8 mouse cellular contexts compared by ENCODE assay signal in the genomic region with DNA sequence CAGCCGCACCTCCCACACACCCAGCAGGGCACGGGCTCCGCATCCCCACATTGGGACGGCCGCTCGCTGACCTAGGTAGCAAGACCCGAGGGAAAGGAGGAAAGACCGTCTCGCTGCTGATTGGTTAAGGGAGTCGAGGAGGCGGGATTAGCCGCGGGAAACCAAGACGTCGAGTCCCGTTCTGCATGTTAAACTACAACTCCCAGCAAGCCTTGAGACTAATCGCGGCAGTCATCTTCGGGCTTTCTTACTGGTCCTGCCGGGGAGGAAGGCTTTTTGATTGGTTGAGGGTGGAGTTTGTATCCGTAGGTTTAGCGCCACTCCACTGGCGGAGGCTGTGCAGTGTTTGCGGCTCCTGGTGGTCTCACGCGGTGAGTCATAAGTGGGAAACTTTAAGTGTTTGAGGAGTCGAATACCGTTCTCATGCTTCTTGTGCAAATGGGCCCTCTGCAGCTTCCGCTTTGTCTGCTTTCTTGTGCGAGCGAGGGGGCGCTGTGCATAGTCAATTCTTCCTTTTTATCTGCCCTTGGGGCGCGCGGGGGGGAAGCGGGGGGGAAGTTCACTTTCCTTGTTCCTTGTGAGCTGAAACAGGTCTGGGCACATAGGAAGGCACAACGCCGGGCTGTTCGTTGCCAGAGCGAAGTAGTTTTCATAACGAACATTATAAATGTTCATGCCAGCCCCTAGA. TPM values are rescaled to one million over a fixed set of nuclear protein-coding genes. Genes with fewer than 3 reads are reported as not detected.
DNase-seq lines count a peak whose midpoint lies in the region; ATAC-seq and TF ChIP-seq lines count a peak whose summit lies in the region.

A gene (minus strand): TSS at position 100 of the 688 bp plus-strand sequence.
A gene (plus strand): TSS at position 302 of the 688 bp plus-strand sequence.

- H3K4me2 ChIP-seq in heart, embryonic 15.5 days = peak within 1 kb of the TSS; percentile 88
- peak within 1 kb of the TSS; percentile 81 for H3K4me2 ChIP-seq in liver, embryonic 14.5 days (ENCODE audit: low read depth)
- peak within 1 kb of the TSS; percentile 87 for H3K4me2 ChIP-seq in neural tube, embryonic 11.5 days (ENCODE audit: low read depth)
- H3K4me2 ChIP-seq in stomach, postnatal 0 days (replicated peaks; ENCODE audit: low read depth) = peak within 1 kb of the TSS; percentile 95

- WGBS in forebrain, embryonic 10.5 days = under 1% methylated on average over 41 of the region's 41 CpGs
- WGBS in heart, embryonic 15.5 days = under 1% methylated on average over 41 of the region's 41 CpGs
- under 1% methylated on average over 41 of the region's 41 CpGs for WGBS in liver, embryonic 14.5 days (ENCODE audit: insufficient replicate concordance)
- WGBS in neural tube, embryonic 11.5 days = under 1% methylated on average over 41 of the region's 41 CpGs
- under 1% methylated on average over 41 of the region's 41 CpGs for WGBS in stomach, postnatal 0 days

- ATAC-seq in heart, embryonic 15.5 days (replicated peaks; ENCODE audit: insufficient number of reproducible peaks, insufficient read depth, low FRiP score, low read depth) = peak; percentile 96
- peak; percentile 82 for ATAC-seq in liver, embryonic 14.5 days (ENCODE audit: insufficient read depth)
- ATAC-seq in neural tube, embryonic 11.5 days (ENCODE audit: insufficient read depth, low FRiP score, low TSS enrichment) = peak; percentile 99
- ATAC-seq in stomach, postnatal 0 days (ENCODE audit: low FRiP score, low TSS enrichment) = peak; percentile 98

- H3K9ac ChIP-seq in heart, embryonic 15.5 days = peak within 1 kb of the TSS; percentile 73
- peak within 1 kb of the TSS; percentile 97 for H3K9ac ChIP-seq in liver, embryonic 14.5 days (replicated peaks)
- peak within 1 kb of the TSS; percentile 79 for H3K9ac ChIP-seq in neural tube, embryonic 11.5 days (ENCODE audit: low read length)
- peak within 1 kb of the TSS; percentile 73 for H3K9ac ChIP-seq in stomach, postnatal 0 days (ENCODE audit: low read length)

- peaks cover 40% of the 10 kb centered on the region for H3K36me3 ChIP-seq in forebrain, embryonic 10.5 days (replicated peaks)
- peaks cover 8% of the 10 kb centered on the region; the same call in 1 of the 2 replicates for H3K36me3 ChIP-seq in heart, embryonic 15.5 days
- peaks cover 36% of the 10 kb centered on the region for H3K36me3 ChIP-seq in liver, embryonic 14.5 days (replicated peaks; ENCODE audit: control insufficient read depth, insufficient read depth, low read depth)
- no peaks in the 10 kb centered on the region for H3K36me3 ChIP-seq in neural tube, embryonic 11.5 days (ENCODE audit: control insufficient read depth, insufficient read depth, low read length)
- H3K36me3 ChIP-seq in stomach, postnatal 0 days (ENCODE audit: control insufficient read depth, insufficient read depth, low read length) = no peaks in the 10 kb centered on the region

- H3K4me1 ChIP-seq in forebrain, embryonic 10.5 days = peaks cover 24% of the 10 kb centered on the region
- peaks cover 20% of the 10 kb centered on the region for H3K4me1 ChIP-seq in heart, embryonic 15.5 days (replicated peaks)
- peaks cover 36 to 41% of the 10 kb centered on the region in 2 experiments for H3K4me1 ChIP-seq in liver, embryonic 14.5 days (replicated peaks; ENCODE audit: control insufficient read depth in 2 of 2, insufficient read depth in 2 of 2, low read length in 1 of 2)
- H3K4me1 ChIP-seq in neural tube, embryonic 11.5 days (ENCODE audit: control insufficient read depth, insufficient read depth, low read length) = 0 out of 2 replicates have a peak, but pooled peaks cover 2% of the 10 kb centered on the region
- peaks cover 3% of the 10 kb centered on the region; the same call in 1 of the 2 replicates for H3K4me1 ChIP-seq in stomach, postnatal 0 days (replicated peaks; ENCODE audit: control insufficient read depth, insufficient read depth)

- H3K4me3 ChIP-seq in forebrain, embryonic 10.5 days = peak within 1 kb of the TSS; percentile 74
- H3K4me3 ChIP-seq in heart, embryonic 15.5 days = peak within 1 kb of the TSS; percentile 75
- peak within 1 kb of the TSS; percentile 95 to 97 for H3K4me3 ChIP-seq in liver, embryonic 14.5 days (ENCODE audit: insufficient read depth in 1 of 2, low read depth in 2 of 2, low read length in 2 of 2)
- H3K4me3 ChIP-seq in neural tube, embryonic 11.5 days (ENCODE audit: low read depth, low read length) = peak within 1 kb of the TSS; percentile 73
- H3K4me3 ChIP-seq in stomach, postnatal 0 days (ENCODE audit: low read depth, low read length) = peak within 1 kb of the TSS; percentile 75

- TF ChIP-seq EP300 in liver, embryonic 14.5 days (IDR thresholded peaks at IDR 0.05; ENCODE audit: low read depth) = no peak
- no peak for TF ChIP-seq EP300 in stomach, postnatal 0 days (optimal IDR thresholded peaks at IDR 0.05)

- H3K27ac ChIP-seq in forebrain, embryonic 10.5 days = peak within 1 kb of the TSS; percentile 87
- H3K27ac ChIP-seq in heart, embryonic 15.5 days = peak within 1 kb of the TSS; percentile 83
- peak within 1 kb of the TSS; percentile 100 for H3K27ac ChIP-seq in liver, embryonic 14.5 days
- peak within 1 kb of the TSS; percentile 60; the same call in 1 of the 2 replicates for H3K27ac ChIP-seq in neural tube, embryonic 11.5 days (ENCODE audit: low read depth, low read length)
- peak within 1 kb of the TSS; percentile 84 for H3K27ac ChIP-seq in stomach, postnatal 0 days (replicated peaks)

- H3K9me3 ChIP-seq in forebrain, embryonic 10.5 days = no peaks in the 10 kb centered on the region
- no peaks in the 10 kb centered on the region for H3K9me3 ChIP-seq in heart, embryonic 15.5 days (replicated peaks)
- no peaks in the 10 kb centered on the region for H3K9me3 ChIP-seq in liver, embryonic 14.5 days (ENCODE audit: control insufficient read depth, low read length)
- H3K9me3 ChIP-seq in neural tube, embryonic 11.5 days (ENCODE audit: control insufficient read depth, low read length) = no peaks in the 10 kb centered on the region
- H3K9me3 ChIP-seq in stomach, postnatal 0 days (ENCODE audit: control insufficient read depth, low read length) = no peaks in the 10 kb centered on the region

- TF ChIP-seq CTCF in liver, embryonic 14.5 days (IDR thresholded peaks at IDR 0.05; ENCODE audit: low read depth) = peak; percentile 63
- TF ChIP-seq CTCF in stomach, postnatal 0 days (IDR thresholded peaks at IDR 0.05; ENCODE audit: low read depth) = peak; percentile 68

- DNase-seq in CD8-positive naive resting alpha-beta T cell, adult 2 months (ENCODE audit: low read depth in 2 of 2, low spot score in 2 of 2) = peak; percentile 92 to 94
- DNase-seq in c-Kit-positive CD71-negative TER-119-negative erythroid progenitor cells, embryonic 14.5 days (ENCODE audit: low read depth) = peak; percentile 98
- peak; percentile 95 for DNase-seq in forebrain, embryonic 10.5 days (ENCODE audit: extremely low spot score, low spot score)
- peak; percentile 98 to 99 for DNase-seq in kidney, postnatal 25 days
- DNase-seq in liver, embryonic 14.5 days (ENCODE audit: low read depth in 3 of 3, low spot score in 3 of 3) = peak; percentile 98 to 99 (median 99)
- DNase-seq in neural tube, embryonic 11.5 days (ENCODE audit: low spot score) = peak; percentile 96
- peak; percentile 96 for DNase-seq in stomach, postnatal 0 days (ENCODE audit: low spot score)

- no peaks in the 10 kb centered on the region for H3K27me3 ChIP-seq in forebrain, embryonic 10.5 days (ENCODE audit: poor library complexity, severe bottlenecking)
- H3K27me3 ChIP-seq in heart, embryonic 15.5 days = no peaks in the 10 kb centered on the region
- no peaks in the 10 kb centered on the region for H3K27me3 ChIP-seq in liver, embryonic 14.5 days (ENCODE audit: control insufficient read depth, insufficient read depth, low read length)
- H3K27me3 ChIP-seq in neural tube, embryonic 11.5 days (ENCODE audit: control insufficient read depth, insufficient read depth, low read length) = no peaks in the 10 kb centered on the region
- no peaks in the 10 kb centered on the region for H3K27me3 ChIP-seq in stomach, postnatal 0 days (ENCODE audit: control insufficient read depth, insufficient read depth, low read length)

RNA-seq across cellular contexts. Expression of the first gene that starts in this region (rescaled TPM):
- polyA plus RNA-seq in forebrain, embryonic 10.5 days (2016; fragmentation: Nextera tagmentation; extraction: Ambion mirVana) = 27.5 and 29.9 TPM in 2 replicates
- polyA plus RNA-seq in heart, embryonic 15.5 days (2015; fragmentation: Nextera tagmentation; extraction: Ambion mirVana) = 23.1 and 26.7 TPM in 2 replicates
- polyA plus RNA-seq in liver, embryonic 14.5 days (2012; rRNA removed) = 18.0 and 28.8 TPM in 2 replicates
- polyA plus RNA-seq in liver, embryonic 14.5 days (2014; fragmentation: Nextera tagmentation; extraction: Ambion mirVana) = 50.0 and 55.7 TPM in 2 replicates
- 21.1 and 21.4 TPM in 2 replicates for polyA plus RNA-seq in neural tube, embryonic 11.5 days (2014; fragmentation: Nextera tagmentation; extraction: Ambion mirVana)
- 21.6 and 23.2 TPM in 2 replicates for polyA plus RNA-seq in stomach, postnatal 0 days (2015; fragmentation: Nextera tagmentation; extraction: Ambion mirVana)

RNA-seq across cellular contexts. Expression of the second gene that starts in this region (rescaled TPM):
- polyA plus RNA-seq in forebrain, embryonic 10.5 days (2016; fragmentation: Nextera tagmentation; extraction: Ambion mirVana) = 47.5 and 51.5 TPM in 2 replicates
- polyA plus RNA-seq in heart, embryonic 15.5 days (2015; fragmentation: Nextera tagmentation; extraction: Ambion mirVana) = 12.9 and 17.4 TPM in 2 replicates
- polyA plus RNA-seq in liver, embryonic 14.5 days (2012; rRNA removed) = 19.9 and 26.2 TPM in 2 replicates
- polyA plus RNA-seq in liver, embryonic 14.5 days (2014; fragmentation: Nextera tagmentation; extraction: Ambion mirVana) = 26.7 and 31.2 TPM in 2 replicates
- polyA plus RNA-seq in neural tube, embryonic 11.5 days (2014; fragmentation: Nextera tagmentation; extraction: Ambion mirVana) = 21.1 and 24.2 TPM in 2 replicates
- 10.6 and 10.9 TPM in 2 replicates for polyA plus RNA-seq in stomach, postnatal 0 days (2015; fragmentation: Nextera tagmentation; extraction: Ambion mirVana)

Comparison
In these comparisons a context has a peak if more than half of its experiments do, and no peak if none do; other contexts are left out.
1. Peak in every context shown above with its lines: DNase-seq, ATAC-seq, H3K4me3 ChIP-seq and H3K27ac ChIP-seq.